Mouse (Mus musculus) lung, postnatal 0 days (tissue): ENCODE data around the gene Adcy10.

Experiments
- CTCF ChIP-seq: IDR thresholded peaks from 2 replicates; pipeline ENCODE4 v1.5.1; 2016; ENCODE audit warnings: antibody characterized with exemption, mild to moderate bottlenecking
- EP300 ChIP-seq: IDR thresholded peaks from 2 replicates; pipeline ENCODE4 v1.6.1; 2016; ENCODE audit warnings: antibody characterized with exemption, mild to moderate bottlenecking, control low read depth

GRCm38 (mm10) chr1:165576005-165576404 is 91.0 kb downstream of the Adcy10 start:
- TF ChIP-seq CTCF (no peak), EP300 (no peak)
